Mouse (Mus musculus): Measurements from ENCODE around the gene Htra1.

- TF ChIP-seq CTCF (IDR thresholded peaks at IDR 0.05; ENCODE audit: low read depth) (no peak), EP300 (IDR thresholded peaks at IDR 0.05; ENCODE audit: low read depth) (no peak)
These were observed 29.5 kb downstream of the Htra1 start for GRCm38 (mm10) chr7:130965396-130965795.
